Comparison of ENCODE assay signal across 21 mouse cellular contexts in the genomic region with DNA sequence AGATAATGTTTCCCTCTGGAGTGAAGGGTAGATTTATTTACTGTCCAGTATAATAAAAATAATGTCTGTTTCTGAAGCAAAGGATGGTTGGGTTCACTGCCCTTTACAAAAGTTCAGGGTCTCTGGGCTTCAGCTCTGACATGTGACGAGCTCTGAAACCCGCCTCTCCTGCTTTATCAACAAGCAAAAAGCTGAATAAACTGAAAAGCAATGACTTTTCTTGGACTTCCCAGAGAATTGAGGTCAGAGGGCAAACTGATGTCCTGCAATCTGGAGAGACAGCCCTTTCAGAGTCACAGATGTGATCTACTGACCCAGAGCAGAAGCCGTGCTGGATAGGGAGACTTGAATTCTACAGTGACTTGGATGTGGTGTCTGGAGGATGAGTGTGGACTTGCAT. TPM values are rescaled to one million over a fixed set of nuclear protein-coding genes. Genes with fewer than 3 reads are reported as not detected.
DNase-seq lines count a peak whose midpoint lies in the region; ATAC-seq and TF ChIP-seq lines count a peak whose summit lies in the region.
"Had no signal": no experiment of that assay in that cellular context is flagged by ENCODE, and none has a peak within 500 bp of the region (broad histone marks: within the 10 kb centered on the region; RNA-seq: fewer than 3 reads in every experiment).

No protein-coding gene starts in this region.

- no peak overlapping the region for H3K4me2 ChIP-seq in forebrain, embryonic 13.5 days
- H3K4me2 ChIP-seq in midbrain, embryonic 11.5 days = no peak overlapping the region
- H3K4me2 ChIP-seq in kidney, embryonic 16.5 days (replicated peaks; ENCODE audit: low read depth, low read length) = no peak overlapping the region
- H3K4me2 ChIP-seq: embryonic facial prominence, embryonic 13.5 days; hindbrain, embryonic 15.5 days; midbrain, embryonic 13.5 days had no signal

- TF ChIP-seq CTCF in gastrocnemius, adult 2 months (IDR thresholded peaks at IDR 0.05) = no peak

- no peaks in the 10 kb centered on the region for H3K27me3 ChIP-seq in forebrain, embryonic 10.5 days (ENCODE audit: poor library complexity, severe bottlenecking)
- no peaks in the 10 kb centered on the region for H3K27me3 ChIP-seq in forebrain, embryonic 13.5 days
- no peaks in the 10 kb centered on the region for H3K27me3 ChIP-seq in midbrain, embryonic 10.5 days (ENCODE audit: low read depth, poor library complexity, severe bottlenecking)
- no peaks in the 10 kb centered on the region for H3K27me3 ChIP-seq in midbrain, embryonic 11.5 days (ENCODE audit: control insufficient read depth, insufficient read depth, low read length)
- H3K27me3 ChIP-seq in kidney, embryonic 16.5 days (ENCODE audit: insufficient read depth, low read length) = no peaks in the 10 kb centered on the region
- H3K27me3 ChIP-seq: embryonic facial prominence, embryonic 13.5 days; hindbrain, embryonic 15.5 days; midbrain, embryonic 13.5 days had no signal

- no peak overlapping the region for H3K9ac ChIP-seq in forebrain, embryonic 13.5 days
- H3K9ac ChIP-seq in midbrain, embryonic 11.5 days (ENCODE audit: low read length) = no peak overlapping the region
- H3K9ac ChIP-seq in kidney, embryonic 16.5 days (replicated peaks; ENCODE audit: low read length) = no peak overlapping the region
- H3K9ac ChIP-seq: embryonic facial prominence, embryonic 13.5 days; hindbrain, embryonic 15.5 days; midbrain, embryonic 13.5 days had no signal

- intact Hi-C loops in gastrocnemius, adult 2 months (cut with DNase I) = no loop called here

- H3K36me3 ChIP-seq in forebrain, embryonic 10.5 days (replicated peaks) = no peaks in the 10 kb centered on the region
- no peaks in the 10 kb centered on the region for H3K36me3 ChIP-seq in forebrain, embryonic 13.5 days (ENCODE audit: poor library complexity, severe bottlenecking)
- no peaks in the 10 kb centered on the region for H3K36me3 ChIP-seq in midbrain, embryonic 10.5 days
- no peaks in the 10 kb centered on the region for H3K36me3 ChIP-seq in midbrain, embryonic 11.5 days (ENCODE audit: control insufficient read depth, insufficient read depth, low read length)
- H3K36me3 ChIP-seq in kidney, embryonic 16.5 days (ENCODE audit: insufficient read depth, low read length) = no peaks in the 10 kb centered on the region
- H3K36me3 ChIP-seq: embryonic facial prominence, embryonic 13.5 days; hindbrain, embryonic 15.5 days; midbrain, embryonic 13.5 days had no signal

- H3K9me3 ChIP-seq in forebrain, embryonic 10.5 days = no peaks in the 10 kb centered on the region
- H3K9me3 ChIP-seq in forebrain, embryonic 13.5 days (replicated peaks) = no peaks in the 10 kb centered on the region
- no peaks in the 10 kb centered on the region for H3K9me3 ChIP-seq in midbrain, embryonic 10.5 days (replicated peaks)
- no peaks in the 10 kb centered on the region for H3K9me3 ChIP-seq in midbrain, embryonic 11.5 days (ENCODE audit: control insufficient read depth, low read length)
- no peaks in the 10 kb centered on the region for H3K9me3 ChIP-seq in kidney, embryonic 16.5 days (ENCODE audit: low read length)
- H3K9me3 ChIP-seq: embryonic facial prominence, embryonic 13.5 days; hindbrain, embryonic 15.5 days; midbrain, embryonic 13.5 days had no signal

- DNase-seq in forebrain, embryonic 10.5 days (ENCODE audit: extremely low spot score, low spot score) = no peak
- DNase-seq in midbrain, embryonic 10.5 days (ENCODE audit: low spot score) = no peak
- DNase-seq in midbrain, embryonic 11.5 days (ENCODE audit: low spot score, missing footprints) = no peak
- DNase-seq in gastrocnemius, adult 2 months = no peak
- DNase-seq in left cerebral cortex, adult 18-20 months (ENCODE audit: low spot score in 2 of 2) = no peak
- DNase-seq: adrenal gland, adult 8-10 months; cerebellum, postnatal 10 days; left cerebral cortex, postnatal 4 days; lung, adult 18-20 months; lung, postnatal 4 days; thymus, postnatal 25 days had no signal

- WGBS in forebrain, embryonic 10.5 days = 65% methylated on average over 3 of the region's 3 CpGs
- WGBS in forebrain, embryonic 13.5 days = 77% methylated on average over 3 of the region's 3 CpGs
- WGBS in midbrain, embryonic 10.5 days = 42% methylated on average over 3 of the region's 3 CpGs
- WGBS in midbrain, embryonic 11.5 days = 45% methylated on average over 3 of the region's 3 CpGs
- WGBS in kidney, embryonic 16.5 days = 22% methylated on average over 3 of the region's 3 CpGs

- no peak overlapping the region for H3K4me3 ChIP-seq in forebrain, embryonic 10.5 days
- no peak overlapping the region for H3K4me3 ChIP-seq in forebrain, embryonic 13.5 days
- H3K4me3 ChIP-seq in midbrain, embryonic 10.5 days = no peak overlapping the region
- H3K4me3 ChIP-seq in midbrain, embryonic 11.5 days (ENCODE audit: low read depth, low read length) = no peak overlapping the region
- H3K4me3 ChIP-seq in kidney, embryonic 16.5 days (ENCODE audit: low read length) = no peak overlapping the region
- no peak overlapping the region for H3K4me3 ChIP-seq in gastrocnemius, adult 2 months
- H3K4me3 ChIP-seq: embryonic facial prominence, embryonic 13.5 days; hindbrain, embryonic 15.5 days; midbrain, embryonic 13.5 days; myocyte had no signal

- peaks cover 8% of the 10 kb centered on the region; the same call in 1 of the 2 replicates for H3K4me1 ChIP-seq in forebrain, embryonic 10.5 days
- no peaks in the 10 kb centered on the region for H3K4me1 ChIP-seq in forebrain, embryonic 13.5 days
- peaks cover 21% of the 10 kb centered on the region for H3K4me1 ChIP-seq in midbrain, embryonic 10.5 days
- no peaks in the 10 kb centered on the region; the same call in 1 of the 2 replicates for H3K4me1 ChIP-seq in midbrain, embryonic 11.5 days (ENCODE audit: control insufficient read depth, insufficient read depth, low read length)
- H3K4me1 ChIP-seq in kidney, embryonic 16.5 days (ENCODE audit: insufficient read depth, low read length) = peaks cover 20% of the 10 kb centered on the region
- H3K4me1 ChIP-seq: hindbrain, embryonic 15.5 days had no signal

- no peak for ATAC-seq in forebrain, embryonic 13.5 days
- ATAC-seq in midbrain, embryonic 11.5 days (ENCODE audit: low FRiP score) = no peak
- peak; percentile 72 for ATAC-seq in kidney, embryonic 16.5 days (ENCODE audit: low FRiP score, low TSS enrichment)
- ATAC-seq: midbrain, embryonic 13.5 days had no signal

- H3K27ac ChIP-seq in forebrain, embryonic 10.5 days = peak overlapping the region; percentile 53; the same call in 1 of the 2 replicates
- no peak overlapping the region for H3K27ac ChIP-seq in forebrain, embryonic 13.5 days
- peak overlapping the region; percentile 39; the same call in 1 of the 2 replicates for H3K27ac ChIP-seq in midbrain, embryonic 10.5 days (replicated peaks)
- H3K27ac ChIP-seq in midbrain, embryonic 11.5 days (ENCODE audit: low read depth, low read length) = no peak overlapping the region
- peak overlapping the region; percentile 74 for H3K27ac ChIP-seq in kidney, embryonic 16.5 days (ENCODE audit: low read length)
- no peak overlapping the region for H3K27ac ChIP-seq in gastrocnemius, adult 2 months
- H3K27ac ChIP-seq: embryonic facial prominence, embryonic 13.5 days; hindbrain, embryonic 15.5 days; midbrain, embryonic 13.5 days; stomach, postnatal 0 days had no signal

RNA-seq across cellular contexts. Expression of a gene that starts 10.8 kb away (rescaled TPM):
- 0.51 and 0.84 TPM in 2 replicates for polyA plus RNA-seq in forebrain, embryonic 10.5 days (2016; fragmentation: Nextera tagmentation; extraction: Ambion mirVana)
- 0.10 and 0.14 TPM in 2 replicates for polyA plus RNA-seq in forebrain, embryonic 13.5 days (2015; fragmentation: Nextera tagmentation; extraction: Ambion mirVana)
- 0.30 and 0.74 TPM in 2 replicates for polyA plus RNA-seq in midbrain, embryonic 10.5 days (2016; fragmentation: Nextera tagmentation; extraction: Ambion mirVana)
- 0.25 and 0.46 TPM in 2 replicates for polyA plus RNA-seq in midbrain, embryonic 11.5 days (2014; fragmentation: Nextera tagmentation; extraction: Ambion mirVana)
- polyA plus RNA-seq in kidney, embryonic 16.5 days (2015; fragmentation: Nextera tagmentation; extraction: Ambion mirVana) = 0.64 and 0.66 TPM in 2 replicates
- not detected for total RNA-seq in gastrocnemius, adult 2 months (2021)
- not detected for total RNA-seq in left cerebral cortex, adult 18-20 months (2021)
- total RNA-seq: adrenal gland, adult 8-10 months; granulocyte monocyte progenitor cell, adult 5-6 weeks; layer of hippocampus, postnatal 14 days; left cerebral cortex, postnatal 4 days had no signal
- polyA plus RNA-seq: hindbrain, embryonic 15.5 days; midbrain, embryonic 13.5 days; myocyte; spleen, adult 2 months had no signal

RNA-seq across cellular contexts. Expression of a gene that starts 31.9 kb away (rescaled TPM):
- 2.9 and 3.4 TPM in 2 replicates for polyA plus RNA-seq in forebrain, embryonic 10.5 days (2016; fragmentation: Nextera tagmentation; extraction: Ambion mirVana)
- 3.4 and 3.6 TPM in 2 replicates for polyA plus RNA-seq in forebrain, embryonic 13.5 days (2015; fragmentation: Nextera tagmentation; extraction: Ambion mirVana)
- polyA plus RNA-seq in midbrain, embryonic 10.5 days (2016; fragmentation: Nextera tagmentation; extraction: Ambion mirVana) = 1.3 and 2.3 TPM in 2 replicates
- 2.1 and 2.2 TPM in 2 replicates for polyA plus RNA-seq in midbrain, embryonic 11.5 days (2014; fragmentation: Nextera tagmentation; extraction: Ambion mirVana)
- polyA plus RNA-seq in kidney, embryonic 16.5 days (2015; fragmentation: Nextera tagmentation; extraction: Ambion mirVana) = 0.12 and 0.14 TPM in 2 replicates
- not detected for total RNA-seq in gastrocnemius, adult 2 months (2021)
- under 1 TPM; 0.19 to 0.21 TPM for total RNA-seq in left cerebral cortex, adult 18-20 months (2021)
- total RNA-seq: granulocyte monocyte progenitor cell, adult 5-6 weeks; layer of hippocampus, postnatal 14 days had no signal
- polyA plus RNA-seq: spleen, adult 2 months had no signal

RNA-seq across cellular contexts. Expression of a gene that starts 39.0 kb away (rescaled TPM):
- 0.21 TPM in 1 of 2 replicates, not detected in the other for polyA plus RNA-seq in forebrain, embryonic 10.5 days (2016; fragmentation: Nextera tagmentation; extraction: Ambion mirVana)
- 0.96 and 1.3 TPM in 2 replicates for polyA plus RNA-seq in forebrain, embryonic 13.5 days (2015; fragmentation: Nextera tagmentation; extraction: Ambion mirVana)
- 0.19 TPM in 1 of 2 replicates, not detected in the other for polyA plus RNA-seq in midbrain, embryonic 10.5 days (2016; fragmentation: Nextera tagmentation; extraction: Ambion mirVana)
- polyA plus RNA-seq in midbrain, embryonic 11.5 days (2014; fragmentation: Nextera tagmentation; extraction: Ambion mirVana) = 0.08 TPM in 1 of 2 replicates, not detected in the other
- polyA plus RNA-seq in kidney, embryonic 16.5 days (2015; fragmentation: Nextera tagmentation; extraction: Ambion mirVana) = 1.8 and 2.4 TPM in 2 replicates
- total RNA-seq in gastrocnemius, adult 2 months (2021) = not detected
- total RNA-seq in left cerebral cortex, adult 18-20 months (2021) = not detected
- total RNA-seq: adrenal gland, adult 8-10 months; granulocyte monocyte progenitor cell, adult 5-6 weeks; layer of hippocampus, postnatal 14 days; left cerebral cortex, postnatal 4 days had no signal

RNA-seq across cellular contexts. Expression of a gene that starts 58.7 kb away (rescaled TPM):
- 11.9 and 15.6 TPM in 2 replicates for polyA plus RNA-seq in forebrain, embryonic 10.5 days (2016; fragmentation: Nextera tagmentation; extraction: Ambion mirVana)
- polyA plus RNA-seq in forebrain, embryonic 13.5 days (2015; fragmentation: Nextera tagmentation; extraction: Ambion mirVana) = 4.1 and 5.2 TPM in 2 replicates
- 22.0 and 22.8 TPM in 2 replicates for polyA plus RNA-seq in midbrain, embryonic 10.5 days (2016; fragmentation: Nextera tagmentation; extraction: Ambion mirVana)
- polyA plus RNA-seq in midbrain, embryonic 11.5 days (2014; fragmentation: Nextera tagmentation; extraction: Ambion mirVana) = 13.0 and 15.5 TPM in 2 replicates
- 15.9 and 17.5 TPM in 2 replicates for polyA plus RNA-seq in kidney, embryonic 16.5 days (2015; fragmentation: Nextera tagmentation; extraction: Ambion mirVana)
- total RNA-seq in gastrocnemius, adult 2 months (2021) = not detected
- 1 to 10 TPM; 1.9 to 2.0 TPM for total RNA-seq in left cerebral cortex, adult 18-20 months (2021)
- polyA plus RNA-seq: myocyte had no signal

Comparison
In these comparisons a context has a peak if more than half of its experiments do, and no peak if none do; other contexts are left out.
1. H3K27ac ChIP-seq: peak in forebrain, embryonic 10.5 days (single experiment), midbrain, embryonic 10.5 days (single experiment) and kidney, embryonic 16.5 days (single experiment); none in forebrain, embryonic 13.5 days (single experiment), midbrain, embryonic 11.5 days (single experiment) and gastrocnemius, adult 2 months (single experiment).